Comparison of ENCODE assay signal across 9 mouse cellular contexts in genomic region chr2:148375326-148376150, GRCm38 (mm10). TPM values are rescaled to one million over a fixed set of nuclear protein-coding genes. Genes with fewer than 3 reads are reported as not detected.
DNase-seq lines count a peak whose midpoint lies in the region; ATAC-seq and TF ChIP-seq lines count a peak whose summit lies in the region.
"Had no signal": no experiment of that assay in that cellular context is flagged by ENCODE, and none has a peak within 500 bp of the region (broad histone marks: within the 10 kb centered on the region; RNA-seq: fewer than 3 reads in every experiment).

No protein-coding gene starts in this region.

- H3K36me3 ChIP-seq in forebrain, embryonic 13.5 days (ENCODE audit: poor library complexity, severe bottlenecking) = no peaks in the 10 kb centered on the region
- no peaks in the 10 kb centered on the region for H3K36me3 ChIP-seq in limb, embryonic 15.5 days
- no peaks in the 10 kb centered on the region for H3K36me3 ChIP-seq in small intestine, adult 2 months (ENCODE audit: control insufficient read depth, insufficient read depth, low read length)
- H3K36me3 ChIP-seq: neural tube, embryonic 13.5 days had no signal

- 77% methylated on average over 10 of the region's 10 CpGs for WGBS in forebrain, embryonic 13.5 days
- 70% methylated on average over 10 of the region's 10 CpGs for WGBS in limb, embryonic 15.5 days
- 74% methylated on average over 10 of the region's 10 CpGs for WGBS in small intestine, adult 2 months

- H3K9me3 ChIP-seq in forebrain, embryonic 13.5 days (replicated peaks) = no peaks in the 10 kb centered on the region
- H3K9me3 ChIP-seq in limb, embryonic 15.5 days = no peaks in the 10 kb centered on the region
- H3K9me3 ChIP-seq: neural tube, embryonic 13.5 days had no signal

- peak; percentile 42; the same call in 1 of the 2 replicates for TF ChIP-seq CTCF in small intestine, adult 2 months (IDR thresholded peaks at IDR 0.05; ENCODE audit: extremely low read depth, insufficient read length, insufficient replicate concordance, low read depth, low read length)

- H3K27me3 ChIP-seq in forebrain, embryonic 13.5 days = no peaks in the 10 kb centered on the region
- no peaks in the 10 kb centered on the region; the same call in 1 of the 2 replicates for H3K27me3 ChIP-seq in limb, embryonic 15.5 days
- no peaks in the 10 kb centered on the region for H3K27me3 ChIP-seq in small intestine, adult 2 months (ENCODE audit: control insufficient read depth, insufficient read depth, low read length)
- H3K27me3 ChIP-seq: neural tube, embryonic 13.5 days had no signal

- H3K4me2 ChIP-seq in forebrain, embryonic 13.5 days = no peak overlapping the region
- H3K4me2 ChIP-seq in limb, embryonic 15.5 days = no peak overlapping the region
- H3K4me2 ChIP-seq: neural tube, embryonic 13.5 days had no signal

- no peak overlapping the region for H3K4me3 ChIP-seq in forebrain, embryonic 13.5 days
- H3K4me3 ChIP-seq in limb, embryonic 15.5 days = no peak overlapping the region
- H3K4me3 ChIP-seq in small intestine, adult 2 months (ENCODE audit: low read depth, low read length) = no peak overlapping the region
- H3K4me3 ChIP-seq: neural tube, embryonic 13.5 days had no signal

- no peak overlapping the region for H3K27ac ChIP-seq in forebrain, embryonic 13.5 days
- no peak overlapping the region for H3K27ac ChIP-seq in limb, embryonic 15.5 days
- H3K27ac ChIP-seq in small intestine, adult 2 months (ENCODE audit: insufficient read depth, low read depth, low read length) = no peak overlapping the region
- H3K27ac ChIP-seq: neural tube, embryonic 13.5 days had no signal

- peak; percentile 78 to 80 for DNase-seq in cerebellum, postnatal 10 days
- no peak for DNase-seq in cerebellum, adult 9-10 months
- peak; percentile 41 for DNase-seq in ovary, postnatal 36 days (ENCODE audit: low spot score)
- no peak for DNase-seq in ovary, postnatal 10 days (ENCODE audit: low spot score)

- H3K9ac ChIP-seq in forebrain, embryonic 13.5 days = no peak overlapping the region
- no peak overlapping the region for H3K9ac ChIP-seq in limb, embryonic 15.5 days
- H3K9ac ChIP-seq: neural tube, embryonic 13.5 days had no signal

- H3K4me1 ChIP-seq in forebrain, embryonic 13.5 days = no peaks in the 10 kb centered on the region
- H3K4me1 ChIP-seq in limb, embryonic 15.5 days = no peaks in the 10 kb centered on the region
- H3K4me1 ChIP-seq in small intestine, adult 2 months (ENCODE audit: control insufficient read depth, insufficient read depth, insufficient read length, low read length) = no peaks in the 10 kb centered on the region
- H3K4me1 ChIP-seq: neural tube, embryonic 13.5 days had no signal

- peak; percentile 70 for ATAC-seq in forebrain, embryonic 13.5 days
- peak; percentile 44; the same call in 1 of the 2 replicates for ATAC-seq in limb, embryonic 15.5 days (ENCODE audit: insufficient number of reproducible peaks, low FRiP score, low TSS enrichment, low read depth)
- no peak for ATAC-seq in activated CD4-positive, CD25-positive, alpha-beta regulatory T cell, adult 4 months

- no peak for TF ChIP-seq POLR2A in small intestine, adult 2 months (IDR thresholded peaks at IDR 0.05; ENCODE audit: low read depth, low read length)

RNA-seq across cellular contexts. Expression of gene Sstr4, which starts 19.6 kb away (rescaled TPM):
- 0.60 and 0.80 TPM in 2 replicates for polyA plus RNA-seq in forebrain, embryonic 13.5 days (2015; fragmentation: Nextera tagmentation; extraction: Ambion mirVana)
- 3.1 and 3.9 TPM in 2 replicates for polyA plus RNA-seq in limb, embryonic 15.5 days (2015; fragmentation: Nextera tagmentation; extraction: Ambion mirVana)
- polyA plus RNA-seq in small intestine, adult 2 months (2012; rRNA removed) = 0.50 and 0.85 TPM in 2 replicates
- not detected for polyA plus RNA-seq in activated CD4-positive, CD25-positive, alpha-beta regulatory T cell, adult 4 months (2017; shearing (Covaris generic))

RNA-seq across cellular contexts. Expression of gene Thbd, which starts 32.5 kb away (rescaled TPM):
- 2.2 and 2.7 TPM in 2 replicates for polyA plus RNA-seq in forebrain, embryonic 13.5 days (2015; fragmentation: Nextera tagmentation; extraction: Ambion mirVana)
- polyA plus RNA-seq in limb, embryonic 15.5 days (2015; fragmentation: Nextera tagmentation; extraction: Ambion mirVana) = 28.5 and 29.1 TPM in 2 replicates
- 13.5 and 15.2 TPM in 2 replicates for polyA plus RNA-seq in small intestine, adult 2 months (2012; rRNA removed)
- under 1 TPM; 0.26 to 0.32 TPM for polyA plus RNA-seq in activated CD4-positive, CD25-positive, alpha-beta regulatory T cell, adult 4 months (2017; shearing (Covaris generic))

Comparison
In these comparisons a context has a peak if more than half of its experiments do, and no peak if none do; other contexts are left out.
1. DNase-seq: peak in cerebellum, postnatal 10 days (2 of 2) and ovary, postnatal 36 days (single experiment); none in cerebellum, adult 9-10 months (single experiment) and ovary, postnatal 10 days (single experiment).